Mouse (Mus musculus) megakaryocyte, adult 5-6 weeks (primary cell): ENCODE measurements at regions not wholly inside any gene's neighbourhood (a gene's known extent, or its start where the extent isn't known, plus 50 kb on each side); places are given as distances from the start of the nearest gene placed in this dataset.
"Not testable (repeated sequence)": the region's sequence is repeated elsewhere in the genome, so short reads cannot be mapped to it uniquely, and the experiment has no call there.

ENCODE experiments used
- ATAC-seq: 2 replicates; pipeline ENCODE4 v1.8.0; 2016; ENCODE audit warnings: mild to moderate bottlenecking, inconsistent platforms; ENCODE audit not compliant: poor library complexity, severe bottlenecking

DNA sequence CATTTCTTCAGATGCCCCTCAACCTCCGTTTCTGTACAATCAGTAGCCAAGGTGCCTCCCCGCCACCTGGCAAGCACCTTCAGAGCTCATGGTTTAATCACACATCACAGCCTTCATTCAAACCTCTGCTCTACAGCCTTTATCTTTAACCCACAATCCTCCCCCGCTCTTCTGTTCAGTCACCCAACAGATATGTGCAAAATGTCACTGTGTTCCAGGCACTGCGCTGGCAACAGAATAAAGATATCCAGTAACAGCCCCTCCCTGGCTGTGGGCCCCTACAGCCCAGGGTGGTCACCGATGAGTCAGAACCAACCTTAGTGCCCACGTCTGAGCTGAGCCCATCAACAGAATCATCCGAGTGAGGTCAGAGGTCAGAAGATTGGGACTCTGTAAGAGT is 54.3 kb upstream of the Ddr1 start:
- ATAC-seq = no peak

DNA sequence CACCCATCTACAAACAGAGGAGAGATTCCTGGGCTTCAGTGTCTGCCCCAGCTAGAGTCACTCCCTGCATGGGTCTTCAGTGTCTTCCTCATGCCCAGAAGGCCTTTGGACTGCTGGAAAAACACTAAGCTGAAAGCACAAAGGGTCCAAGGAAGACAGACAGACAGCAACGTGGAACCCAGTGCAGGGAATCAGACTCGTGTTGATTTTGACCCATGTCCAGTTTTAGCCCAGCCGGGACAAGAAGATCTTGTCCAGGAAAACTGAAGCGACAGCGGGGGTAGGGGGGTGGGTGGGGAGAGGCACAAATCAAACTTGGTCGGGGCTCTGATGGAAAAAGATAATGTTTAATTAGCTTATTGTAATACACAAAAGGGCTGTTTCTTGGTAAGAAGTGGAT is 55.3 kb upstream of the Ddr1 start:
- no peak for ATAC-seq

DNA sequence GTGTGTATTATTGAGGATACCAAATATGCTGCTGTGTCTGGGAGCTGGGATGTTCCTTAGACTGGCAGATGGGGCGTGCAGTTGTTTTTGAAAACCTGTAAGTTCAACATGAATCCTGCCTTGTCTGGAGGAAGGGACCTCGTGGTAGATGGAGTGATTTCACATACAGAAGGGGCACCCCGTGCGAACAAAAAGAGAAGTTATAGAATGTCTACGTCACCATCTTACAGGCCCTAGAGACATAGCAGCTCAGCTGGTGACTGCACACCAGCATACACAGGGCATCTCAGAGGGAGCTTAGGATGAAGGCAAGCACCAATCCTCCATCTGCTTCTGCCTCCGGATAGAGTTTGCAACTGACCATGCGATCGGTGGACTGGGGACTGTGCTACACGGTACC is 58.2 kb upstream of the Ddr1 start:
- ATAC-seq = peak; percentile 85

DNA sequence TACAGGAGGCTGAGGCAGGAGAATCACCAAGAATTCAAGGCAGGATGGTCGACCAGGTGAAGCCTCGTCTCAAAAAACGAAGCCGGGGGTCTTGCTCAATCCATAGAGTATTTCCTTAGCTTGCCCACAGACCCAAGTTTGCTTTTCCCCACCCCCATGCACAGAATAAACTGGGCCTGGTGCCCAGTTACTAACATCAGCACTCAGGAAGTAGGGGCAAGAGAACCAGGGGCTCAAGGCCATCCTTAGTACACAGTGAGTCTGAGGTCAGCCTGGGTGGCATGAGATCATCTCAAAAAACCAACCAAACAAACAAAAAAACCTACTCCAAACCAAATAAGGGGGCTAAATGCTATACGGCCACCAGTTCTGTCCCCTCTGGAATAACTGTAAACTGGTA is 58.4 kb upstream of the Ier3 start:
- no peak for ATAC-seq

DNA sequence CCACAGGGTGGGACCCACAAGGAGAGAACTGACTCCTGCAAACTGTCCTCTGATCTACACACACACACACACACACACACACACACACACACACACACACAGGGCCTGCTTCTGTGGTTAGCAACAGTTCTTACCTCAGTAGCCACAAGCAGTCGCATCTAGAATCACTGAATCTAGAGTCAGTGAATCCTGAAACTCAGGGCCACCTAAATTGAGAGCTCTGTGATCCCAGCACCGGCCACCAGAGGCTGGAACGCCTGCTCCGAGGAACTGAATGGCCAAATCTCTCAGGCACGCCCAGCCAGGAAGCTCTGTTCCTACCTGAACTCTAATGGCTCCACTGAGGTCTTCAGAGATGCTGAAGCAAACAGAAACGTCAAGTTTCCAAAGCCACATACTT is 57.6 kb upstream of the Ier3 start:
- peak; percentile 44; the same call in 1 of the 2 replicates for ATAC-seq

DNA sequence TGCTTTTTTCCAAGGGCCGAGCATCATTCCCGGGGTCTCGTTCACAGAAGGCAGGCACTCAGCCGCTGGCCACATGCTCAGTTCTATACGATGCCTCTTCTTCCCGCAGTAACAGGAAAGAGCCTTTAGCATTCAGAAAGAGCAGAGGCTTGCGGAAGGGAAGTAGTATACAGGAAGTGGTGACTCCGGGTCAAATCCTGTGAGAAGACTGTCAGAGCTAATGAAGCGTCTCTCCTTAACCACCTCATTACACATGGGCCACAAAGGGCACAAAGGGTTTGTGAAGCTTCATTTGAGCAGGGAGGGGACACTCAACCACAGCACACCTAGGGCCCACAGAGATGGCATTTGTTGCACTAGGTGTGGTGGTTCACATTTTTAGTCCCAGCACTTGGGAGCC is 55.1 kb upstream of the Ier3 start:
- peak; percentile 78 for ATAC-seq

DNA sequence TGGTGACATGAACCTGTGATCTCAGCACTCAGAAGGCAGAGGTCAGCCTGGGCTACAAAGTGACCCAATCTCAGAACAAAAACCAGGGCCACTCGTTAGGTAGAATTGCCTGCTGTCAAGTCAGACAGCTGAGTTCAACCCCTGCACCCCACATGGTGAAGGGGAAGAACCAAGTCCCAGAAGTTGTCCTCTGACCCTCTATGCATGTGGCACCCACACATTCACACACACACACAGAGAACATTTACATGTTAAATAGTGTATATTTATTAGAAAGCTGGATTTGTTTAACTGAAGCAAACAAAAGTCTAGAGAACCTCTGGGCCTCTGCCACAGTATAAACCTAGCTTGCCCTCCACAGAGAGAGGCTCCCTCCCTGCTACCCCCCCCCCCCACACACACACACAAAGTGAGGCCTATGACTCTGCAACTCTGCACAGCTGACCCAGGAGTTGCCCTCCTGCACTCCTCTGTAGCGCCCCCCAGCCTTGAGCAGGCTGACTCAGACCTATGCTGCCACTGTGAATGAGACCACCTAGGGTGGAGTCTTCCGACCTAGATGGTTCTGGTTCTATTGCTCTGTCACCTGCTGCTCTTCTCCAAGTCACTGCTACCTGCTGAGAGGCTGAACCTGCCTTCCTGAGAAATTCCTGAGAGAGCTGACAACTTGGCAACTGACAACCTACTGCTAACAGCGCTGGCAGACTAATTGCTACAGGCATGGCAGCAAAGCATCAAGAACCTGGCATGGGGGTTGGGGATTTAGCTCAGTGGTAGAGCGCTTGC is 52.1 kb upstream of the Ier3 start:
- ATAC-seq = no peak

DNA sequence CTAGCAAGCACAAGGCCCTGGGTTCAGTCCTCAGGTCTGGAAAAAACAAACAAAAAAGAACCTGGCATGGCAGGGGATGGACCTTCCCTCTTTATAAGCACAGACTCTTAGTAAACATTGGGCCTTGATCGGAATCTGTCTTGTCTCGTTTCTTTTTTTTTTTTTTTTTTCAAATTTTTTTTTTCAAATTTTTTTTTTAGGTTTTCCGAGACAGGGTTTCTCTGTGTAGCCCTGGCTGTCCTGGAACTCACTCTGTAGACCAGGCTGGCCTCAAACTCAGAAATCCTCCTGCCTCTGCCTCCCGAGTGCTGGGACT is 51.6 kb upstream of the Ier3 start:
- not testable (repeated sequence) for ATAC-seq

DNA sequence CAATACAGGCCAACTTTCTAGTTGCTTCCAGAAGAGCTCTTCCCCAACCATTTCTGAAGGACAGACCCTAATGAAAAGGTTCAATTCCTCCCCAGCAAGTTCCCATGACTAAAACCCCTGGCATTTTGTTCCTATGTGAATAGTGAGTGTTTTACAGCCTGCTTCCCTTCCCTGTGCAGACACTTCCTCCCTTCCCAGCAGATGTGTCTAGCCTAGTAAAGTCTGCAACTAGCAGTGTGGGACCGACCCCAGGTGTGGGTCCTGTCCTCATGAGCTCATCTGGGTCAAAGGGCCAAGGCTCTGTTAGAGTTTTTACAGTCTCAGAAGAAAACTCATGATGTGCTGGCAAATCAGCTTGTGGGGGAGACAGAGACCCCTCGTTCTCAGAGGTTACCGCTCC is 50.9 kb upstream of the Ier3 start:
- no peak for ATAC-seq

DNA sequence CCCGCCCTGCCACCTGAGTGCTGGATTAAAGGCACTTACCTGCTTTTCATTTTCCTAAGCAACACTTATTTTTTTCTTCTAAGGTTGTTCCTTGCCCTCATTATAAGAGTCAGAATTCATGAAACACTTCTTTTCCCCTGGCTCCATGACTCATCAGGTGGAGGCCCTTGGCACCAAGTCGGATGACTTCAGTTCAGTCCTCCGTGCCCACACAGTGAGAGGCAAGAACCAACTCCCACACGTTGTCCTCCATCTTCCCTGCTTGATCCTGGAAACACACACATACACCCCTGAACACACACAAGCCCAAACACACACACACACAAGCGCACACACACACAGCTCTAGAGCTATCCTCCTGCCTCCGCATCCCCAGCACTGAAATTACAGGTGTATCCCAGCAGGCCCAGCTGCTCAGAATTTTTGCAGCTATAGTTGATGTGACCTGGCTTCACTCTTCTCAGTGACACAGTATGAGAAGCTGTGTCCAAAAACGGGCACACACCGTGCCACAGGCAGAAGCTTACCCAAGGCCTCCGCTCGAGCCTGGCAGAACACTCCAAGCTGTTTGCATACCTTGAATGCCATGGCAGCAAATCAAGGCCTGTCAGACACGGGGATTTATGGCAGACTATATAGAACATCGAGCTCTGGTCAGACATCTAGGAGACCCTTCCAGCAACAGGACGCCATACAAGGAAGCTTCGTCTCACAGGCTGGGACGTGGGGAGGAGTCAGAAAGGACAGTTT is 49.7 kb upstream of the Ier3 start:
- ATAC-seq = no peak
